Mouse (Mus musculus): ENCODE measurements around the gene Slc30a1.

GRCm38 (mm10) chr1:191945756-191946155 is 39.2 kb downstream of the Slc30a1 start:
- TF ChIP-seq CTCF (IDR thresholded peaks at IDR 0.05) (no peak), EP300 (IDR thresholded peaks at IDR 0.05) (no peak)
